Mouse (Mus musculus): ENCODE results near the gene Cpped1.

Gene Cpped1

DNA sequence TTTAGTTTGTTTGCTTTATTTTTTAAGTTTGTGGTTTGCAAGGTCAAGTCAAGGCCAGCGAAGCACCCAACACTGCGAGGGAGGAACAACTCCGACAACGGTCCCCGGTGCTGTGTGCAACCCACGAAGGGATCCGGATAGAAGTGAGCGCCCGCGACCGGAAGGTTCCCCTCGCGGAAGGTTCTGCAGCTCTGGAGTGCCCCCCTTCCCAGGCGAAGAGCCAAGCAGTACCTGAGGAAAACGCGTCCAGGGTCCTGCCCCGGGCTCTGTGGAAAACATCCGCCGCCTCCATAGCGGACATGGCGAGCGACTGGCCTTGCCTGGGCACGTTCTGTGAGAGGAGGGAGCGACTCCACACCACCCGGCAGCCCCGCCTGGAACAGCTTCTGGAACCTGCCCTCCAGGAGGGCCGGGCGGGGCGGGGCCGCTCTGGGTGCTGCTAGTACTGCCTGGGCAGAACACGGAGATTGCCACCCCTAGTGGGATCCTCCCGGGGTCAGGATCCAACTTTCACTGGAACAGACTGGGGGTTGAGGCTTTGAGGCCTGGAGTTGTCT, at the start of gene Cpped1:
Gene Cpped1 (minus strand): TSS at position 411 of the 557 bp plus-strand sequence.
- peak; percentile 86 for DNase-seq

DNA sequence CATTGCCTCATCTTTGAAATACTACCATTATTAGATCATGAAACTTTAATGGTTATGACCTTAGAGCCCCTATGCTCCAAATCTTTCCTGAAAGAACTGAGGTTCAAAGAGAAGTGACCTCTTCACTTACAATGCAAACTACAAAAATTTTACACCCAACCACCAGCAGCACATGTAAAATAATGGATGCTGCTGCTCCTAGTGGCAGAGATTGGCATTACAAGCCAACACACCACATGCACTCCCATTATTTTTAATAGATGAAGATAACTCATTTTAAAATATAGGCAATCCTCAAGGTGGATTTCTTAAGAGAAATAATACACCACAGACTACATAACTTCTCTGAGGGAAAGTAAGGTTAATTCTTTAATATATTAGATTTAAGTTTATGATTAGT, 31.2 kb upstream of the Cpped1 start:
- DNase-seq = peak; percentile 66

DNA sequence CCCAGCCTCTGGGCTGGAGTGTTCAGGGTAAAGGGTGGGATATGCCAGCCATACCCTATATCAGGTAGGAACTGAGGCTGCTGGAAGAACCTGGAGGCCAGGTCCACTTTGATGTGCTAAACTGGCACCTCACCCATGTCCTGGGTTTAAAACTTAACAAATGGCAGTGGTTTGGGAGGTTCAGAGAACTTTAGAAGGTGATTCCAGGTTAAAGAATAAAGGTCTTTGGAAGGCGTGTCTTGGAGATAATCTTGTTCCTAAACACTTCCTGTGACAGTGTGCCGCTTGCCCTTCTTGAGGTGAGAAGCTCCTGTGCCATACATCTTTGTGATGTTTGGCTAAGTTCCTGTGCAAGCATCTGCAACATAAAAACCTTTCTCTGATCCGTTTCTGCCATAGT, 1.6 kb upstream of the Cpped1 start:
- DNase-seq = no peak

DNA sequence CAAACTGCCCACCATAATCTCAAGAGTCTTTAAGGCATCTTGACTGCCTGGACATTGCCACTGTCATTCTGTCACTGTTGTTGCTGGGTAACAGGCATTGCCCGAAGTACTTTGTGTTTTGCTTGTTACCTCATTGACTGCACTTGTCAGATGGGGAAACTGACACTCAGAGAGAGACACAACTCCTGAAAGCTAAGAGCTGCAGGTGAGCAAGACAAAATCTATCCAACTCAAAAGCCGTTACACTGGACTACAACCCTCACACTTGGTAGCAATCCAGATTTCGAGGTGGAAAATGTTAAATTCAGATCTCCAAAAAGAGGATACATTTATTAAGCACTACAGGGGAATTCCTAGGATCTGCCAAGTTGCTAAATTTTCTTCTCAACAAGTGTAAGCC, 572 bp upstream of the Cpped1 start:
- DNase-seq = no peak

DNA sequence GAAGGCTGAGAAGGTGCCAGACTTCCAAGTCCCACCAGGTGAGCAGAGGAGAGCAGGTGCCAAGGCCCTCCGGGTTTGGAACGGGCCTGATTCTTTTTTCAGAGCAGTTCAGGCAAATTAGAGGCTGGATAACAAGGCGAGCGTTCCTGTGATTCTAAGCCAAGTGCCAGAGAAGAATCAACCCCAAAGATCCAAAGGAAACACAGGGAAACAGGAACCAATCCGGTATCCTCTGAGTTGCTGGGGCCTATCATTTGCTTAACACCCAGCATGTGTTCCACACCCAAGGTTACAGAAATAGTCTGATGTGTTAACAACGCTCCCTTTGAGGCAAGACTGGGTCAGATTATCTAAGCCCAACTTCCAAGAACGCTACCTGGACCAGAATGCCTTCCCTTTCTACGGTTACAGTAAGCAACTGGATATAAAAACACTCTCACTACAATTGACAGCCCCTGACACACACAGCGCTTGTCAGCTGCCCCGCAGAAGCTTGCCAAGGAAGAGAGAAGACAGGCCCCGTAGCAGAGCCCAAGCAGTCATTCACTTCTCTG, 707 bp downstream of the Cpped1 start:
- no peak for DNase-seq

DNA sequence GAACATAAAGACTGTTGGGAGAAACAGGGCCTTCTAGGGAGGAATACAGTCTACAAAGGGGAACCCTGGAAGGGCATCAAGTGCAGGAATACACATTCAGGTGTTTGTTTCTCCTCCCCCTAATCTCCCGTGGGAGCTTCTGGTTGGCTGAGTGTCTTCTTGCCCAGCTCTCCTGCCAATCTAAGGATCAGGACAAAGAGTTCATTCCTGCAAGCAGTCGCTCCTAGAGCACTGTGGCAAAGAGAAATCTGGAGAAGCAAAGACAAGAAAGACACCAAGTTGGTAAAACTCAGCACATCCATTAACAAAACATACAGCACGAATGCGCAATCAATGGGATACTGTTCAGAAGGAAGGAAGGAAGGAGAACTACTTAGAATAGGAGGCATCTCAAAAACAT, 1.4 kb downstream of the Cpped1 start:
- no peak for DNase-seq

DNA sequence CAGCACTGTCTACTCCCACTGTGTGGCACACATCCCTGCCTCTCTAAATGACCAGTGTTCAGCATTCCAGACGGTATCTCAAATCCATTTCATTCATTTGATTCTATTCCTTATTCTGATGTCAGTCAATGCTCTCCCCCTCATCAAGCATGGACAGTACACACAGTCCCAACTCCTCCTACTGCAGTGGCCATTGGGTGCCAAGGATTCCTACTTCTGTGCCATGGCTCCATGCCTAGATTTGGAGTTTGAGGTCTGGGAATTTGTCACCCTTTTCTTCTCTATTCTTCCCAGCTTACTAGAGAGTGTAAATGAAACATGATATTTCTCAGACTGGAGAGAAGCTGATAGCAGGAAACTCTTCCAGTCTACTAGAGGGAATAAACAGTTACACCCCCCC, 2.3 kb downstream of the Cpped1 start:
- DNase-seq = no peak

DNA sequence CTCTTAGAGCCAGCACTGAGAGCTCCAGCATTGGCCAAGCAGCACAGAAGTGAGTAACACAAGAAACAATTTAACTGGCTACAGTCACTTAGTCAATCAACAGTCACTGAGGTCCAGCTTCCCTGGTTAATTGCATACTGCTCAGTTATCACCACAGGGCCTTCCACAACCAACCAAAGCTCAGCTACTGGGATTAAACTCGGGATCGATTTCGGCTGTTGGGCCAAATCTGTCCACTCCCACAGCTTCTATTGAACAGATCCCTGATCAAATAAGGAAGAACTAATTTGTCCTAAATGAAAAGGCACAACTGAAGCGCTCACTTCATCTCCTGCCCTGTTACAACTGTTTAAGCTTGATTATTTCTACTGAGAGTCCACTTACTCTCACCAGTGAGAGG, 4.0 kb downstream of the Cpped1 start:
- DNase-seq = no peak

DNA sequence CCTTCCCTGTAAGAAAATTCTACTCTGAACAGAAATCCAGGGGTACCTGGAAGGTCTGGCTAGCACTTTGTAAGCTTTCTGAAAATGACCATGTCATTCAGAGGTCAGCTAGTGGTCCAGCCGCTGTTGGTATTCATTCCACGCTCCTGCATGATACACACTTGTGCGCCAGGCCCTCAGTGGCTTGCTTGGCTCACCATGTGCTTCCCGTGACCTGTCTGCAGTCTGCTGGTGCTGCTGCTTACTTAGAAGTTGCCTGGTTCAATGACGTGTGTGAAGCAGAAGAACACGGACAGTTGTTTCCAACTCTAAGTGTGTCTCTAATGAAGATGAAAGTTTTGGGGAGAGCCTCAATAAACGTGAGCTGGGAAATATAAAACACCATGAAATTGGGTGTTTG, 7.2 kb downstream of the Cpped1 start:
- no peak for DNase-seq

DNA sequence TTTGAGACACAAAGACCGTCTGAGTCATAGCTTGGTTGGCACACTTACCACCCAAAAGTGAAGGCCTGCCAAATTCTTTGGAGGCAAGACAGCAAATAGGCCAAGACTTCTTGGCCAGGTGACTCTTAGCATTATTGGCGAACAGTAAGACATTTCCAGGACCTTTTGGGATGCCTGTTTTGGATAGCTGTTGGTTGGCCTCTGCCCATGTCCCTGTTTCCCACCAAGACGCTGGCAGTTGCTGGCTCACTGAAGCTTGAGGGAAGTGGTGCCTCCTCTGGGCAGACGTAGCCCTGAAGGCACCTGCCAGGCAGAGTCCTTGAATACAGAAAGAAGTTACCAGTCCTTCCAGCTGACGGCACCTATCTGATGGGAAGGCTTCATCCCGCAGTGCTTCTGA, 8.9 kb downstream of the Cpped1 start:
- DNase-seq = no peak

DNA sequence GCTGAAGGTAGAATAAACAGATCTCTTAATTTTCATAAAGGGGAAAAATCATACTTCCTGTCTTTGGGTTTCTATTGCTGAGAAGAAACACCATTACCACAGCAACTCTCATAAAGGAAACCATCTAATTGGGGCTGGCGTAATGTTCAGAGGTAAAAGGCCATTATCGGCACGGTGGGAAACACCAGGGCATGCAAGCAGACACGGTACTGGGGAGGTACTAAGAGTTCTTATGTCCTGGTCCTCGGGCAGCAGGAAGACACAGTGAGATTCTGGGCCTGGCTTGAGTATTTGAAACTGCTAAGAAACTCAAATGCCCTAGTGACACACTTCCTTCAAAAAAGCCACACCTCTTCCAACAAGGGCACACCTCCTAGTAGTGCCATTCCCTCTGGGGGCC, 12.8 kb downstream of the Cpped1 start:
- DNase-seq = no peak

DNA sequence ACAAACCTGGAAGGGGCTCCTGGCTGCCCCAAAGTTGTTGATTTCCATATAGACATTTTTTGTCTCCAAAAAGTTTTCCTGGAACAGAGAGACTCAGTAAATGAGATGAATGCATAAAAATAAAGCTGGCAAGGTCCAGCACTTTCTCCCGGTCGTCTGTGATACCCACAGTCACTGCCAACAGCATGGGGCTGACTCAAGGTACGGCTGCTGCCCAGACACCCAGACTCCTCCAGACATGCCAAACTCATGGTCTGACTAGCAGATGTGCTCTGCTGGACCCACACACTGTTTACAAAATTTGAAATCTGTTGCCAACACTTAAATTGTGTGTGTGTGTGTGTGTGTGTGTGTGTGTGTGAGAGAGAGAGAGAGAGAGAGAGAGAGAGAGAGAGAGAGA, 14.4 kb downstream of the Cpped1 start:
- no peak for DNase-seq

DNA sequence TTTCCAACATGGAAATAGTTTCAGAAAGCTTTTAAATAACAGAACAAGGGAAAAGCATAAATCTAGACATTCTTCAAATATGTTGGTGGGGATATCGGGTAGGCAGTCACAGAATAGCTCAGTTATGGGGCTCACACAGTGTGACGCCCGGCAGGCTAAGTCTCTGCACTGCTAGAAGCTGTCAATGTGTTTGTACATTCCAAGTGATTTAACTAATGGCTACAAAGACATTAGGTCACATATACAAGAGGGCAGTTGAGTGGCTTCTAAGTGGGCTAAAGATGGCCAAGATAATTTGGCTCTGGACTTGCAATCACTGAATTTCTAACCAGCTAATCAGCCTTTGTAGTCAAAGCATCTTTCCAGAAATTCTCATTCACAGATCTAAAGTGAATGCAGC, 19.1 kb downstream of the Cpped1 start:
- no peak for DNase-seq

DNA sequence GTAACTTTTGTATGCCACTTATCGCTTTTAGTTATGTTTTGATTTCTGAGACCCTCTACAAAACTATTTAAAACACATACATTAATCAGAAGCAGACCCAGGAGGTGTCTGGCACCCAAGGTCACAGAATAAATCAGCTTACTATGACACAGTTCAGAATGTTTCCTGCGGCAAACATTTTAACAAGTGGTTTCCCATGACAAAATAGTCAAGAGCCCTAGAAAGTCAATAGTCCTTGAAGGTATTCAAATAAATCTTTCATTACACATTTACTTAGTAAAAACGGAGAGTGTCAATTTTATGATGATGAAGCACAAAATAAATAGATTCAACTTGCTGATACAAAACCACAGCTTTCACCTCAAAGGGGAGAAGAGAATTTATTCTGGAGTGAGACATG, 19.5 kb downstream of the Cpped1 start:
- DNase-seq = no peak

DNA sequence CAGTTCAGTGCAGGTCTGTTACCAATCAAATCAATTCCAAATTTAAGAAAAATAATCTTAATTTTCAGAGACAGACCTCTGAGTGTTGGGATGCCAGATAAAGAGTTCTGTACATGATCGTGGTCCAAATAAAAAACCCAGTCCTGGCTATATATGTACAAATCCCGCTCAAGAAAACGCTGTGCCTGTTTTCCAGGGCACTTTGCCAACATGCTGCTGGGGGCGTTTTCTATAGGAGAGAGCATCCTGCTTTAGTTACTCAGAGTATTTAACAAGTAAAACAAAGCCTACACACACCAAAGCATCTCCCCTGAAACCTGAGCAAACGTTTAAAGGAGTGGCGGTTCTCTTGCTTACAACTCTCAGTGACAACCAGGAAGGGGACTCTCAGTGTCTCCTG, 27.4 kb downstream of the Cpped1 start:
- no peak for DNase-seq

DNA sequence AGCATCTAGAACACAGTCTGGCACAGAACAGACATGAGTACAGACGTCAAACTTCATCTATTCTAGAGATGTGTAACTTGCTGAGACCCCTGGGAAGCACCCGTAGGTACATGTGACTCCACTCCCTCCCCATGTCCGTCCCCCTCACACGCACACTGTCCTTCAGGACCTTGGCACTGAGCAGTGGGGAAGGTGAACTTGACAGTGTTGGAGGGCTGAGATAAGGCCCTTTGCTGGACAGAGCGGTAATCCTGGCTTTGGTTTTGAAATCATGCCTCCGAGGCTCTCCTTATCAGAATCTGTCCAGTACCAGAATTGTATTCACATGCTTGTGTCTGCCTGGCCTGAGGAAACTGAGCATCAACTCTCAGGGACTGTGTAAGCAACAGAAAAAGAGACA, 28.8 kb downstream of the Cpped1 start:
- DNase-seq = no peak

DNA sequence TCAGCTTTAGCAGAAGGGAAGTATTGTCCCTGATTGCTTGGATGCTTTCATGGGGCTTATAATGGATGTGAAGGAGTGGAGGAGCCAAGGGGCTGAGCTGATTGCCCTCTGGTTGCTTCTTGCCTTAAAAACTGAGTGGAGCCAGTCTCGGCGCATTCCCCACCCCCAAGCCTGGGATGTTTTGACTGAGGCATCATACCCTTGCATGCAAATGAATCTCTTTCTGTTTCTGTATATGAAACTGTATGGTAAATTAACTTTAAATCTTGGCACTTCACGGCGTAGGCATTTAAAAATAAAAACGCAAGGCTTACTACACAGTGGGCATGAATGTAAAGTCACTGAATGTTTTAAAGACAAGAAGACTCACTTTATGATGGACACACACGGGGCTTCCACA, 30.0 kb downstream of the Cpped1 start:
- no peak for DNase-seq

DNA sequence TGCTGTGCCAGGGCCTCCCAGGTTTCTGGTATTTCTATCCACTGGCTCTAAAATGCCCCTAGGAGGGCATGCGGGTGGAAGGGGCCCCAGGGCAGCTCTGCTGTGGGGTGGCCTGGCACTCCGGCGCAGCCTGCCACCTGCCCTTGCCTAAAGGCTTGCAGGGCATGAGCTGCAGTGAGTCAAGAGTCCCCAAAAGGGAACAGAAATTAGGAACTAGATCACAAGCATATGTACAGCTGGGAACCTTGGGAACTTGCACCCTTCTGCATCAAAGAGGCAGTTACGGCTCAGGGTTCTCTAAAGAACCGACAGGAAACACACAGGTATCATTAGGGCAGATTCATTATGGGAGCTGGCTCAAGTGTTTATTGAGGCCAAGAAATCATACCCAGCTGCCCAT, 34.0 kb downstream of the Cpped1 start:
- DNase-seq = no peak

DNA sequence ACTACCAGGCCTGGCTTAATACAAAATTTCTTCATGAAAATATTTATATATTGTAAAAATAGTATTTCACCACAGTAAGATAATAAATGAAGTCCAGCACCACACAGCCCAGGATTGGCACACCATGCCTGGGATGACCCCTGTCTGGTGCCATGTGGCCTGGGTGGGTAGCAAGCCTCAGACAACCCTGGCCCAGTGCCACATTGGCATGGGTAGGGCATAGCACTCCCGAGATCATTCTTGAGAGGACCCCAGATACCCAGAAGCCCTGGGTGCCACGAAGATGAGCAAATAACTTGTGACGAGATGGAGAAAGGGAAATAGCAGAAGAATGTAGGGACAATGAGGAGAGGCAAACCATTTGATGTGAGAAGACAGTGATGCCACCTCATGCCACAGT, 36.0 kb downstream of the Cpped1 start:
- no peak for DNase-seq

DNA sequence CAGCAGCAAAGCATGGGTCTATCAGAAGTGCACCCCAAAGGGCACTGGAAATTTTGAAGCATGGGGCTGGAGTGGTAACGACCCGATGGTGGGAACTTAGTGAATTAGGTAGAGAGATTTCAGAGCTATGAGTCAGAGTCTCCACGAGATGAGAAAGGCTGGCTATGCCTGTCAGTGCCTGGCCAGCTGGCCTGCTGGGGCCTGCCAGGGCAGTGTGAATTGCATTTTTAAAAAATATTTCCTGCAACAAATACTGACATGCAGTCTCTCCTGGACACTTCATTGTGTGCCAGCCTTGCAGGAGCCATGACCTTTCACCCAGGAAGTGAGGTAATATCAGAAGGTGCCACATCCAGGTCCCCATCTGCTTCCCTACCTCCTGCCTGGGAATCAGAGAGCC, 40.8 kb downstream of the Cpped1 start:
- no peak for DNase-seq

DNA sequence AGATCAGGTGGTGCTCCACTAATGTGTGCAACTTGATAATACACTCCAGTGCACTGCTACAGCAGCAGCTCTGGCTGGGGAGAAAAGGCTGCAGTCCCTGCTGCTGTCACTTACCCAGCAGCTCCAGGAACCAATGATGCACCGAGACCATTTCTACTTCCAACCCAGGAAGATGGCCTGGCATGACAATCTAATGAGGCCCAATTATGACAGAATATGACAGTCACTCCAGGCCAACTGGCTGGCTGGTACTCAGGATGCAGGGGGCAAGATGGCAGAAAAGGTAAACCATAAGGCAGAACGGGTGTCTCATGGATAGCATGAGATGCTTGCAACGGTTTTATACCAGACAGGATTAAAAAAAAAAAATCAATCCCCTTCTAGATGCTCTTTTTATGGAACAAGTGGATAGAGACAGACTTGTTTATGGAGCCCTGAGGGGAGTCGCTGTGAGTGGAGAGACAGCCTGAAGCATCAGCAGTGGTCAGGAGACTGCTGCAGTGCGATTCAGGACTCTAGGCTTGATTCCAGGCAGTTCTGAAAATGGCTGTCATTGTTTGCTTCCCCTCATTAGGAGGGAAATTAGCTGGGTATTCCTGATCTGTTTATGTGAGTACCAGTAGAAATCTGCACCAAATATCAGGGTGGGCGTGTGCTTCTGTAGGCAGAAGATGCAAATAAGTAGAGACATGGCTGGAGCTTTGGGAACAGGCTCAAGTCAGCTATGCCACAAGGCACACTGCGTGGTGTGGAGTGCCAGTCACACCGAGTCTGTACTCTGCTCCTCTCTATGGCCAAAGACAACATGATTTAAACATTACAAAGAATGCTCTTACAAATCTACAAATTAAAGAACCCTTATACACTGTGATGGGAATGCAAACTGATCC, 56.3 kb downstream of the Cpped1 start:
- no peak for DNase-seq

DNA sequence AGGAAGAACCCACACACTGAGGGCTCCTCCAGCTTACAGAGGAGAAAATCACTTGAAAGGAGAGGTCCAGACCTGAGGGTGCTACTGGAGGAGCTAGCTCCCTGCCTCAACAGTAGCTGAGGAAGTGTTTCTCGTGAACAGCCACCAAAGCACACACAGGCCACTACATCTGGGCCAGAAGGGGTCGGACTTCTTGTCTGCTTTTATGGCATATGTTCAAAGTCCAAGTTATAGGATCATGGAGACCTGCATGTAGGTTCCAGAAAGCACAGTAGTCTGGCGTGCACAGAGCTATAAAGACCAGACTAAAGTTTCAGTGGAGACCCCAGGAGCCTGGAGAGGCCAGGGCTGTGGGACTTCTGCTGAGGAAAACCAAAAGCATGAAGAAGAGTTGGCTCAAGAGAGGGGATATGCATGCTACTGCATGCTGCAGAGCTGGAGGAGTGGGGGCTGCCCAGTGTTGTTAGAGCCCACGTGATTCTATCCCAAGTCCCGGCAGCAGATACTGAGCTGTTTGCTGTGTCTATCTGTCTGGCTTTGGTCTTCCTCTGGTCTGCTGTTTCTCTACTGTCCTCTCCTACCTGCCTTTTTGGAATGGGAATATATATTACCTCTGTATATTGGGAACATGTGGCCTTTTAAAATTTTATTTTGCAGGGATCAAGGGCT, 60.1 kb downstream of the Cpped1 start:
- no peak for DNase-seq

DNA sequence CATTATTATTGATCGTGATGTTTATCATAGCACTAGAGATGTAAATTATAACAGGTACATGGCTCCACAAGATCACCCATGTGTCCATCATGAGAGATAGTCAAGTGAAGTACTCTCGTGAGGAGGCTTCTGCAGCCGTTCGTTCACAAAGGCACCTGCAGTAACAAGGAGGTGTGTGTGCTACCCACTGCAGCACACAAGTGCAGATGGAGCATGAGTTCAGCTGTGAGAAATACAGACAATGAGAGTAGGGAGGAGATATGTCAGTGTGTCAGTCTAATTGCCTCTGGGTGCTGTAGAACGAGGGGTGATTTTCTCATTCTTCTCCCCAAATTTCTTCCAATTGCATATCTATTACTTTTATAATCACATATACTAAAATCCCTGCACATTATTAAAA, 63.9 kb downstream of the Cpped1 start:
- no peak for DNase-seq

DNA sequence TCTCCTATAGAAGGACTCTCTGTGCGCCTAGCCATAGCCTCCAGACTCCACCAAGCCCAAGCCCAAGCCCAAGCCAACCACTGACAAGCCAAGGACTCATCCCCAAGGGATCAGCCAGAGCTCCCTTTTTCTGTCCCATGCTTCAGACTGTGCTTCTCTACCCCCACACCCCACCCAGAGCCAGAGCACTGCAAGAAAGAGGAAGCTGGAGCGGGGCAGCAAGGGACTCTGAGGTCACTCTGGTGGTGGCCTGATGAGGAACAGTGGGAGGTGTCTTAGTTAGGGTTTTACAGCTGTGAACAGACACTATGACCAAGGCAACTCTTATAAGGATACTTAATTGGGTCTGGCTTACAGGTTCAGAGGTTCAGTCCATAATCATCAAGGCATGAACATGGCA, 65.8 kb downstream of the Cpped1 start:
- no peak for DNase-seq
